Mouse (Mus musculus): ENCODE measurements at regions not wholly inside any gene's neighbourhood (a gene's known extent, or its start where the extent isn't known, plus 50 kb on each side); places are given as distances from the start of the nearest gene placed in this dataset.

DNA sequence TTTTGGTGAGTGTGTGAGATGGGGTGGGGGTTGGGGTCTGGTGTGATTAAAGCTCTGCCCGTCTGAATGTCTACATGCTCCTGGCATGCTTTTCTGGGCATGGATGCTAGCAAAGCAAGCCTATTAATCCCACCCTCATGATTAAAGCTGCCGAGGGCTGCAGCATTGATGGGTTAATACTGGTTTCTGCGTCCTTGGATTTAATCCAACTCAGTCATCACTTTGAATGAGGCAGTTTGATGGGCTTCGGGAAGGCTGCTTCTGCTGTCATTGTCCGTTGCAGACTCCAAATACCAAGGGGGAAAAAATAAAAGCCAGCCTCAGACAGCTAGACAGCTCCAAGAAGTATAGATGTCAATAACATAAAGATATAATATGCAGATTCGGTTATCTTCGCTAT is 944.7 kb downstream of the Slc4a3 start:
- no peak overlapping the region for H3K27ac ChIP-seq (ENCODE audit: insufficient read depth, low read depth, low read length)
- H3K4me1 ChIP-seq (ENCODE audit: control insufficient read depth, insufficient read depth, low read length): 0 out of 2 replicates have a peak, but pooled peaks cover 2% of the 10 kb centered on the region
- no peak overlapping the region for H3K4me3 ChIP-seq (ENCODE audit: insufficient read depth, low read depth, low read length)
- WGBS: 40% methylated on average over 7 of the region's 7 CpGs
- TF ChIP-seq CTCF (IDR thresholded peaks at IDR 0.05; ENCODE audit: insufficient read depth, low read depth, low read length) (no peak), POLR2A (IDR thresholded peaks at IDR 0.05; ENCODE audit: insufficient read depth, low read depth, low read length) (no peak)

- TF ChIP-seq POLR2A (IDR thresholded peaks at IDR 0.05; ENCODE audit: insufficient read depth, low read depth, low read length): no peak
- TF ChIP-seq CTCF (IDR thresholded peaks at IDR 0.05; ENCODE audit: insufficient read depth, low read depth, low read length): no peak
- WGBS: 21% methylated on average over 4 of the region's 4 CpGs
- Histone ChIP-seq H3K27ac (ENCODE audit: insufficient read depth, low read depth, low read length) (no peak overlapping the region), H3K4me1 (ENCODE audit: control insufficient read depth, insufficient read depth, low read length) (0 out of 2 replicates have a peak, but pooled peaks cover 2% of the 10 kb centered on the region), H3K4me3 (ENCODE audit: insufficient read depth, low read depth, low read length) (no peak overlapping the region)
Observed at GRCm38 (mm10) chr1:76491187-76491586, 945.1 kb downstream of the Slc4a3 start.

DNA sequence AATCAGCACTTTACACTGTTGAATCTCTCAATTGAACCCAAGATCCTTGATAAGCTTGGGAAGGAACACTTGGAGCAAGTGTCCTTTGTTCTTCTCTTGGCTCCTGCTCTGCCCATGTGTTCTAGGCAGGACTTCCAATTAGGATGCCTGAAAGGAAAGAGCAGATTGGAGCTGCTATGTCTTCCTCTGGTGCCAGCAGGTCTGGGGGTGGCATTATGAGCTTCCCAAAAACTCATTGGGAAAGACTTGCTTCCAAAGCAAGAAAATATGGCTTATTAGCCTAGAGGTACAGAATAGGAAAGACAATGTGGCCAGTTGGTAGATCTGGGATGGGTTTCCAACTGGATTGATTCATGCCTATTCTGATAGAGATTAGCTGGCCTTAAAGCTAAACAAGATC is 959.1 kb downstream of the Slc4a3 start:
- no peaks in the 10 kb centered on the region for H3K4me1 ChIP-seq (ENCODE audit: control insufficient read depth, insufficient read depth, low read length)
- H3K27ac ChIP-seq (ENCODE audit: insufficient read depth, low read depth, low read length): no peak overlapping the region
- H3K4me3 ChIP-seq (ENCODE audit: insufficient read depth, low read depth, low read length): no peak overlapping the region
- TF ChIP-seq CTCF (IDR thresholded peaks at IDR 0.05; ENCODE audit: insufficient read depth, low read depth, low read length) (no peak), POLR2A (IDR thresholded peaks at IDR 0.05; ENCODE audit: insufficient read depth, low read depth, low read length) (no peak)

DNA sequence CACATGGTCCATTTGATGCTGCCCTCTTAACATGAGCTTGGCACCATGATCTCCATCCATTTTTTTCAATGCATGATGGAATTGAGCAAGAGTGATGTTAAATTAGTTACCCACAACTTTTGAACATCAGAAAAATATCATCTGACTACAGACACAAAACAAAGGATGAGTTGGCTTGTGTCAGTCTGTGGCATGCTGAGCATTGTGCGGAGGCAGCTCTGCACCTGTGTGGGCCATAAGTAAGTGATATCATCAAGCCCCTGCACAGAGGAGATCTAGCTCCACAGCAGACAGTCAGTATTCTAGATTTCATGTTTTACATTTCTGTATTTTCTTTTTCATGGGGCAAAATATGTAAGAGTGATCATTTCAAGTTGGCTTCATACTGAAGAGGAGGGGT is 962.8 kb downstream of the Slc4a3 start:
- WGBS: 100% methylated on average over 1 of the region's 1 CpGs
- Histone ChIP-seq H3K4me1 (ENCODE audit: control insufficient read depth, insufficient read depth, low read length) (no peaks in the 10 kb centered on the region), H3K4me3 (ENCODE audit: insufficient read depth, low read depth, low read length) (no peak overlapping the region), H3K27ac (ENCODE audit: insufficient read depth, low read depth, low read length) (no peak overlapping the region)
- TF ChIP-seq CTCF (IDR thresholded peaks at IDR 0.05; ENCODE audit: insufficient read depth, low read depth, low read length): no peak
- no peak for TF ChIP-seq POLR2A (IDR thresholded peaks at IDR 0.05; ENCODE audit: insufficient read depth, low read depth, low read length)

DNA sequence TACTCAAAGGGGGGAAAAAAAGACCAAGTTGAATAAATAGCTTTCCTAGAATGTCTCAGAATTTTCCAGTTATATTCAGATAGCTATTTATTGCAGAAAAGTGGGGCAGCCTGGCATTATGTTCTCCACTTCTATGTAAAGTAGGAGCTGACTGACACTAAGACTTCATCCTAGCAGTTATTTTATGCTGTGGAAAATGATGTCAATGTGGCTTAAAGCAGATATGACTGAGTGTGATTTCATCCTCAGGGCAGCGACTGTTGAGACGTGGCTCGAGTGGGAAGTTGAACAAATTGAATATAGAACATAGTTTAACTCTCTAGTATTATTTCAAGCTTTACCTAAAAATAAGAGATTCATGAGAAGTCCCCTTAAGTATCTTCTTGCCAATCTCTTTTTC is 963.4 kb downstream of the Slc4a3 start:
- no peak overlapping the region for H3K4me3 ChIP-seq (ENCODE audit: insufficient read depth, low read depth, low read length)
- 91% methylated on average over 3 of the region's 3 CpGs for WGBS
- no peak overlapping the region for H3K27ac ChIP-seq (ENCODE audit: insufficient read depth, low read depth, low read length)
- TF ChIP-seq POLR2A (IDR thresholded peaks at IDR 0.05; ENCODE audit: insufficient read depth, low read depth, low read length): no peak
- H3K4me1 ChIP-seq (ENCODE audit: control insufficient read depth, insufficient read depth, low read length): no peaks in the 10 kb centered on the region

- TF ChIP-seq POLR2A (IDR thresholded peaks at IDR 0.05; ENCODE audit: insufficient read depth, low read depth, low read length) (no peak), CTCF (IDR thresholded peaks at IDR 0.05; ENCODE audit: insufficient read depth, low read depth, low read length) (no peak)
- Histone ChIP-seq H3K27ac (ENCODE audit: insufficient read depth, low read depth, low read length) (no peak overlapping the region), H3K4me3 (ENCODE audit: insufficient read depth, low read depth, low read length) (no peak overlapping the region), H3K4me1 (ENCODE audit: control insufficient read depth, insufficient read depth, low read length) (no peaks in the 10 kb centered on the region)
- 95% methylated on average over 1 of the region's 1 CpGs for WGBS
Observed at GRCm38 (mm10) chr1:76512156-76512555, 966.1 kb downstream of the Slc4a3 start.

GRCm38 (mm10) chr1:76513490-76513889 is 967.4 kb downstream of the Slc4a3 start:
- no peak overlapping the region for H3K27ac ChIP-seq (ENCODE audit: insufficient read depth, low read depth, low read length)
- H3K4me1 ChIP-seq (ENCODE audit: control insufficient read depth, insufficient read depth, low read length): no peaks in the 10 kb centered on the region
- H3K4me3 ChIP-seq (ENCODE audit: insufficient read depth, low read depth, low read length): no peak overlapping the region
- TF ChIP-seq POLR2A (IDR thresholded peaks at IDR 0.05; ENCODE audit: insufficient read depth, low read depth, low read length) (no peak), CTCF (IDR thresholded peaks at IDR 0.05; ENCODE audit: insufficient read depth, low read depth, low read length) (no peak)
- WGBS: 65% methylated on average over 2 of the region's 2 CpGs

DNA sequence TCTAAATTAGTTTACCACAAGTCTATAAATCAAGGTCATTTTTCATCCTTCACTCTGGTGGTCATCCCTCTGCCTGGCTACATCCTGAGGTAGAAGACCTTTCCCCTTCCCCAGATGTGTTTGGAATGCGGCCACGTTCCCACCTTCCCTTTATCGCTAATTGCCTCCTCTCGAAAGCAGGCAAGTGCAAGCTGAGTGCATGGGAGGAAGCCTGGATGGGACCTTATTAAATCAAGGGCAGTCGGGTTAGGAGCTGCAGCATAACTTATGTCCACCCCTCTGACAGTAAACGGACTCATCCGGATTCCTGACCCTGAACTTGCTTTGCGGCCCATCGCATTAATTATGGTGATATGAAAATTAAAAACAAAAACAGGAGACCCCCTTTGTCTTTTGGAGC is 983.5 kb downstream of the Slc4a3 start:
- WGBS: 85% methylated on average over 9 of the region's 9 CpGs
- no peak overlapping the region for H3K27ac ChIP-seq (ENCODE audit: insufficient read depth, low read depth, low read length)
- H3K4me3 ChIP-seq (ENCODE audit: insufficient read depth, low read depth, low read length): no peak overlapping the region
- TF ChIP-seq CTCF (IDR thresholded peaks at IDR 0.05; ENCODE audit: insufficient read depth, low read depth, low read length) (no peak), POLR2A (IDR thresholded peaks at IDR 0.05; ENCODE audit: insufficient read depth, low read depth, low read length) (no peak)
- no peaks in the 10 kb centered on the region for H3K4me1 ChIP-seq (ENCODE audit: control insufficient read depth, insufficient read depth, low read length)

GRCm38 (mm10) chr1:76530342-76530741 is 984.3 kb downstream of the Slc4a3 start:
- TF ChIP-seq POLR2A (IDR thresholded peaks at IDR 0.05; ENCODE audit: insufficient read depth, low read depth, low read length) (no peak), CTCF (IDR thresholded peaks at IDR 0.05; ENCODE audit: insufficient read depth, low read depth, low read length) (no peak)
- no peak overlapping the region for H3K27ac ChIP-seq (ENCODE audit: insufficient read depth, low read depth, low read length)
- WGBS: 79% methylated on average over 6 of the region's 6 CpGs
- H3K4me1 ChIP-seq (ENCODE audit: control insufficient read depth, insufficient read depth, low read length): no peaks in the 10 kb centered on the region
- H3K4me3 ChIP-seq (ENCODE audit: insufficient read depth, low read depth, low read length): no peak overlapping the region

GRCm38 (mm10) chr1:76535522-76535956 is 979.3 kb downstream of the Epha4 start:
- H3K4me1 ChIP-seq (ENCODE audit: control insufficient read depth, insufficient read depth, low read length): no peaks in the 10 kb centered on the region
- TF ChIP-seq POLR2A (IDR thresholded peaks at IDR 0.05; ENCODE audit: insufficient read depth, low read depth, low read length) (no peak), CTCF (IDR thresholded peaks at IDR 0.05; ENCODE audit: insufficient read depth, low read depth, low read length) (no peak)
- H3K27ac ChIP-seq (ENCODE audit: insufficient read depth, low read depth, low read length): no peak overlapping the region
- WGBS: 50% methylated on average over 4 of the region's 4 CpGs
- H3K4me3 ChIP-seq (ENCODE audit: insufficient read depth, low read depth, low read length): no peak overlapping the region

All from olfactory bulb, adult 2 months (tissue).